Mouse (Mus musculus) MEL (cell line): ENCODE measurements around the gene Bnipl. TPM values are rescaled to one million over a fixed set of nuclear protein-coding genes. Genes with fewer than 3 reads are reported as not detected.

ENCODE experiments used
- DNase-seq: peaks from one replicate; pipeline ENCODE4 v3.0.0; 2011; ENCODE audit warnings: low read depth, low spot score
- H3K27ac ChIP-seq: 2 replicates; pipeline ENCODE4 v1.5.1; 2012; ENCODE audit warnings: low read depth, mild to moderate bottlenecking, control low read depth, low read length, moderate library complexity; ENCODE audit not compliant: control insufficient read depth
- H3K27me3 ChIP-seq, 2 experiments: fragments of 150-350 bp in 1 of 2; sonication (generic) in 1 of 2; 2 replicates each; pipeline ENCODE4 v1.6.1; 2012; ENCODE audit warnings: low read length in 2 of 2, mild to moderate bottlenecking in 2 of 2, improper control_type of control experiment in 1 of 2, moderate library complexity in 1 of 2; ENCODE audit not compliant: insufficient read depth in 2 of 2, control insufficient read depth in 1 of 2
- H3K36me3 ChIP-seq, 2 experiments: 2 replicates each; pipeline ENCODE4 v1.6.1; 2012 to 2014; ENCODE audit warnings: low read length in 2 of 2, improper control_type of control experiment in 1 of 2, inconsistent platforms in 1 of 2, mild to moderate bottlenecking in 1 of 2; ENCODE audit not compliant: insufficient read depth in 2 of 2, control insufficient read depth in 1 of 2
- H3K4me1 ChIP-seq, 2 experiments: fragments of 150-350 bp in 1 of 2; sonication (generic) in 1 of 2; 2 replicates each; pipeline ENCODE4 v1.6.1; 2012; ENCODE audit warnings: low read length in 2 of 2, improper control_type of control experiment in 1 of 2, mild to moderate bottlenecking in 1 of 2; ENCODE audit not compliant: insufficient read depth in 2 of 2, control insufficient read depth in 1 of 2
- H3K4me3 ChIP-seq, 2 experiments: fragments of 150-350 bp in 1 of 2; sonication (generic) in 1 of 2; 2 replicates each; pipeline ENCODE4 v1.5.1; 2012; ENCODE audit warnings: low read depth in 2 of 2, low read length in 2 of 2, mild to moderate bottlenecking in 2 of 2, moderate library complexity in 2 of 2, control low read depth in 1 of 2, improper control_type of control experiment in 1 of 2; ENCODE audit not compliant: control insufficient read depth in 1 of 2, insufficient read depth in 1 of 2
- H3K79me2 ChIP-seq: 2 replicates; pipeline ENCODE4 v1.6.1; 2012; ENCODE audit warnings: mild to moderate bottlenecking, low read length, moderate library complexity; ENCODE audit not compliant: control insufficient read depth, poor library complexity, insufficient read depth
- H3K9ac ChIP-seq: 2 replicates; pipeline ENCODE4 v1.6.1; 2012; ENCODE audit warnings: low read depth, mild to moderate bottlenecking, control low read depth, low read length, moderate library complexity; ENCODE audit not compliant: control insufficient read depth, poor library complexity, severe bottlenecking
- H3K9me3 ChIP-seq: fragments of 150-350 bp; sonication (generic); replicated peaks from 2 replicates; pipeline ENCODE4 v1.6.1; 2012; ENCODE audit warnings: mild to moderate bottlenecking, low read length, improper control_type of control experiment, moderate library complexity; ENCODE audit not compliant: insufficient read depth
- CHD1 ChIP-seq: IDR thresholded peaks from 2 replicates; pipeline ENCODE4 v1.6.1; 2012; ENCODE audit warnings: low read depth, mild to moderate bottlenecking, inconsistent platforms, low read length, improper control_type of control experiment
- CHD2 ChIP-seq: IDR thresholded peaks from 2 replicates; pipeline ENCODE4 v1.6.1; 2011; ENCODE audit warnings: low read length, improper control_type of control experiment
- CTCF ChIP-seq, 3 experiments: IDR thresholded peaks in 2 of 3; conservative IDR thresholded peaks in 1 of 3; 2 replicates each; pipeline ENCODE4 v1.5.1; 2011 to 2012; ENCODE audit warnings: low read length in 3 of 3, low read depth in 2 of 3, mild to moderate bottlenecking in 2 of 3, improper control_type of control experiment in 1 of 3, inconsistent platforms in 1 of 3, mixed read lengths in 1 of 3, moderate library complexity in 1 of 3; ENCODE audit not compliant: control insufficient read depth in 1 of 3, insufficient read depth in 1 of 3, poor library complexity in 1 of 3, severe bottlenecking in 1 of 3
- ELF1 ChIP-seq: IDR thresholded peaks from 2 replicates; pipeline ENCODE4 v1.6.1; 2014; ENCODE audit warnings: low read depth, mild to moderate bottlenecking, inconsistent platforms, low read length, improper control_type of control experiment, moderate library complexity
- GATA1 ChIP-seq: IDR thresholded peaks from 2 replicates; pipeline ENCODE4 v1.6.1; 2011; ENCODE audit warnings: low read depth, low read length, improper control_type of control experiment
- KAT2A ChIP-seq: conservative IDR thresholded peaks from 2 replicates; pipeline ENCODE4 v1.6.1; 2012; ENCODE audit warnings: low read depth, low read length, improper control_type of control experiment, inconsistent platforms
- MEF2A ChIP-seq: IDR thresholded peaks from 2 replicates; pipeline ENCODE4 v1.6.1; 2014; ENCODE audit warnings: low read depth, mild to moderate bottlenecking, inconsistent platforms, low read length, improper control_type of control experiment; ENCODE audit not compliant: poor library complexity, insufficient replicate concordance, severe bottlenecking; ENCODE audit errors: extremely low read depth
- MXI1 ChIP-seq: IDR thresholded peaks from 2 replicates; pipeline ENCODE4 v1.6.1; 2011; ENCODE audit warnings: mild to moderate bottlenecking, low read depth, low read length, improper control_type of control experiment
- MYC ChIP-seq: IDR thresholded peaks from 2 replicates; pipeline ENCODE4 v1.6.1; 2011; ENCODE audit warnings: low read depth, mild to moderate bottlenecking, low read length, improper control_type of control experiment, moderate library complexity
- NRF1 ChIP-seq: IDR thresholded peaks from 2 replicates; pipeline ENCODE4 v1.6.1; 2014; ENCODE audit warnings: low read depth, mild to moderate bottlenecking, inconsistent platforms, low read length, improper control_type of control experiment, moderate library complexity; ENCODE audit not compliant: poor library complexity, insufficient read depth, severe bottlenecking
- POLR2A ChIP-seq, 2 experiments: IDR thresholded peaks; 2 replicates each; pipeline ENCODE4 v1.6.1; 2011 to 2012; ENCODE audit warnings: low read length in 2 of 2, mild to moderate bottlenecking in 2 of 2, control low read depth in 1 of 2, improper control_type of control experiment in 1 of 2, low read depth in 1 of 2, moderate library complexity in 1 of 2; ENCODE audit not compliant: control insufficient read depth in 1 of 2, insufficient read depth in 1 of 2, poor library complexity in 1 of 2
- RCOR1 ChIP-seq: IDR thresholded peaks from 2 replicates; pipeline ENCODE4 v1.6.1; 2012; ENCODE audit warnings: low read depth, mild to moderate bottlenecking, inconsistent platforms, low read length, improper control_type of control experiment
- SMC3 ChIP-seq: IDR thresholded peaks from 2 replicates; pipeline ENCODE4 v1.6.1; 2011; ENCODE audit warnings: low read depth, low read length, improper control_type of control experiment
- UBTF ChIP-seq: IDR thresholded peaks from 2 replicates; pipeline ENCODE4 v1.6.1; 2012; ENCODE audit warnings: low read depth, mild to moderate bottlenecking, inconsistent platforms, low read length, improper control_type of control experiment, moderate library complexity, borderline replicate concordance; ENCODE audit not compliant: insufficient read depth
- USF2 ChIP-seq, 2 experiments: IDR thresholded peaks; 2 replicates each; pipeline ENCODE4 v1.6.1; 2011 to 2012; ENCODE audit warnings: improper control_type of control experiment in 2 of 2, low read length in 2 of 2, borderline replicate concordance in 1 of 2, inconsistent platforms in 1 of 2, low read depth in 1 of 2, mild to moderate bottlenecking in 1 of 2; ENCODE audit not compliant: insufficient read depth in 1 of 2
- ZC3H11A ChIP-seq: IDR thresholded peaks from 2 replicates; pipeline ENCODE4 v1.6.1; 2012; ENCODE audit warnings: low read depth, mild to moderate bottlenecking, inconsistent platforms, low read length, improper control_type of control experiment
- ZNF384 ChIP-seq: IDR thresholded peaks from 2 replicates; pipeline ENCODE4 v1.6.1; 2012; ENCODE audit warnings: low read depth, mild to moderate bottlenecking, inconsistent platforms, low read length, improper control_type of control experiment
- polyA plus RNA-seq, 2 experiments: library from polyadenylated mRNA; stranded (reverse) in 1 of 2; unstranded in 1 of 2; fragments of >175 nt in 1 of 2; fragments of >200 nt in 1 of 2; gene quantifications; 2 replicates each; pipeline versions ENCODE4 v1.2.1 to v1.2.4; 2012; ENCODE audit warnings: low replicate concordance in 2 of 2, low read depth in 1 of 2; ENCODE audit not compliant: insufficient read length in 2 of 2, insufficient read depth in 1 of 2, missing spikeins in 1 of 2
- total RNA-seq: library from RNA; depleted of rRNA; stranded (reverse); fragments of 300-350 nt; gene quantifications from 2 replicates; pipeline ENCODE4 v1.2.3, GENCODE M21; 2012

Bnipl gene
- total and polyA plus RNA-seq, 3 experiments, result 0.19 to 0.43 TPM; not detected in 1

- Histone ChIP-seq H3K9me3 (no peaks in the 10 kb centered on the region), H3K4me1 (no peaks in the 10 kb centered on the region), H3K27ac (no peak overlapping the region), H3K36me3 (peaks cover 3 to 14% of the 10 kb centered on the region in 2 experiments; a peak in 3 of 4 replicates), H3K79me2 (no peaks in the 10 kb centered on the region), H3K9ac (no peak overlapping the region), H3K27me3 (no peaks in the 10 kb centered on the region), H3K4me3 (no peak overlapping the region)
- TF ChIP-seq POLR2A (IDR thresholded peaks at IDR 0.05; ENCODE audit: control insufficient read depth in 1 of 2, insufficient read depth in 1 of 2, low read depth in 1 of 2, low read length in 2 of 2, poor library complexity in 1 of 2) (no peak), ZC3H11A (no peak), MEF2A (no peak), CHD2 (no peak), ELF1 (no peak), CHD1 (no peak), KAT2A (no peak), NRF1 (no peak), RCOR1 (no peak), MXI1 (no peak)
- no peak for DNase-seq
These were observed 16.9 kb upstream of the Bnipl start for GRCm38 (mm10) chr3:95267855-95268254.

- no peak for TF ChIP-seq CHD2
- no peak for TF ChIP-seq NRF1
- TF ChIP-seq CTCF (IDR thresholded peaks at IDR 0.05 in 2 of 3, conservative IDR thresholded peaks at IDR 0.05 in 1 of 3; ENCODE audit: control insufficient read depth in 1 of 3, insufficient read depth in 1 of 3, low read depth in 2 of 3, low read length in 3 of 3, poor library complexity in 1 of 3, severe bottlenecking in 1 of 3), result peak in 1 of 3 experiments; percentile 12; a peak in 1 of 6 replicates
- no peak for TF ChIP-seq MYC
- peaks cover 3 to 22% of the 10 kb centered on the region in 2 experiments; a peak in 3 of 4 replicates for H3K36me3 ChIP-seq
These were observed 15.1 kb upstream of the Bnipl start for GRCm38 (mm10) chr3:95266052-95266451.

GRCm38 (mm10) chr3:95264724-95265123 lies 13.7 kb upstream of the Bnipl start:
- Histone ChIP-seq H3K27me3 (no peaks in the 10 kb centered on the region), H3K9ac (no peak overlapping the region), H3K36me3 (peaks cover 3 to 22% of the 10 kb centered on the region in 2 experiments; a peak in 3 of 4 replicates), H3K79me2 (no peaks in the 10 kb centered on the region)
- no peak for DNase-seq
- TF ChIP-seq ZNF384, result no peak
- no peak for TF ChIP-seq POLR2A (IDR thresholded peaks at IDR 0.05; ENCODE audit: control insufficient read depth in 1 of 2, insufficient read depth in 1 of 2, low read depth in 1 of 2, low read length in 2 of 2, poor library complexity in 1 of 2)
- TF ChIP-seq SMC3, result no peak
- no peak for TF ChIP-seq GATA1
- no peak for TF ChIP-seq UBTF
- TF ChIP-seq USF2 (IDR thresholded peaks at IDR 0.05; ENCODE audit: borderline replicate concordance in 1 of 2, insufficient read depth in 1 of 2, low read depth in 1 of 2, low read length in 2 of 2), result no peak
- TF ChIP-seq MEF2A, result no peak
- no peak for TF ChIP-seq RCOR1
- TF ChIP-seq, all 39 proteins: peak for 0
- Histone ChIP-seq H3K9me3 (no peaks in the 10 kb centered on the region), H3K4me3 (no peak overlapping the region), H3K4me1 (no peaks in the 10 kb centered on the region), H3K27ac (no peak overlapping the region)

More at GRCm38 (mm10) chr3:95266052-95266451, 15.1 kb upstream of the Bnipl start:
- H3K9me3 ChIP-seq, result no peaks in the 10 kb centered on the region
- no peaks in the 10 kb centered on the region for H3K4me1 ChIP-seq
- DNase-seq, result no peak
- H3K4me3 ChIP-seq, result no peak overlapping the region
- H3K27ac ChIP-seq, result no peak overlapping the region
- H3K27me3 ChIP-seq, result no peaks in the 10 kb centered on the region
- no peaks in the 10 kb centered on the region for H3K79me2 ChIP-seq
- H3K9ac ChIP-seq, result no peak overlapping the region
